Mouse (Mus musculus) B cell, adult 2 months (primary cell): Measurements from ENCODE around the gene Ess2.

Experiments used
- DNase-seq, 2 experiments: peaks; one replicate each; pipeline ENCODE4 v3.0.0; 2022

Ess2 gene

DNA sequence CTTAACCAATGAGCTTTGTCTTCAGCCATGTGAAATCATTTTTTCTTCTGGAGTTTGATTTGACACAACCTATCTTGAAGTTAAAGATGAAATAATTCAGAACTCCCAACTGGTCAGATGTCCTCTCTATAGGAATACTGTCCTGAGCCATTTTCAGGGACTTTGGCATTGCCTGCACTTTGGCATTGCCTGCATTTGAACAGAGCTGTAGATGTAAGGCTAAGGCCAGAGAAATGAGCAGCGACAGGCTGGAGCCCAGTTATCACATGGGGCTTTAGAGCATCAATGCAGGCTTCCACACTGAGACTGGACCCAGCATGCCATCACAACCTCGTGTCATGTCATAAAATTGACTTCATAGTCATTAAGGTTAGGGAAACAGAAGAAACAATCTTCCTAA is 57.9 kb downstream of the Ess2 start:
- no peak for DNase-seq

DNA sequence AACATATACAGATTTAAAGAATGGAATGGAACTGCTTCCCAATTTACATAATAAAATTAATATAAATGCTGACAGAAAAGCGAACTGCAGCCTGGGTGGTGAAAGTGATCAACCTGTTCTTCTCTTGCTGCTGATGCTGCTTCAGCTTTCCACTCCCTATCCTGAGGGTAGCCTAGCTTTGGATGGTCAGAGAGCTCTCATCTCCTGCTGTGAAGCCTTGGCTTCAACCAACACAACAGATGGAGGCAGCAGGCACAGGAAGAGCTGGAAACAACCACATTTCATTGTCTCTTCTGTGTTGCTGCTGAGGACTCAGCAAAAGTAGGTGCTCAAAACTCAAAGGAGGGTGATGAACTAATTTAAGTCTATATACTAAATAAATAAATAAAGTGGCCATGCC is 59.3 kb downstream of the Ess2 start:
- no peak for DNase-seq

DNA sequence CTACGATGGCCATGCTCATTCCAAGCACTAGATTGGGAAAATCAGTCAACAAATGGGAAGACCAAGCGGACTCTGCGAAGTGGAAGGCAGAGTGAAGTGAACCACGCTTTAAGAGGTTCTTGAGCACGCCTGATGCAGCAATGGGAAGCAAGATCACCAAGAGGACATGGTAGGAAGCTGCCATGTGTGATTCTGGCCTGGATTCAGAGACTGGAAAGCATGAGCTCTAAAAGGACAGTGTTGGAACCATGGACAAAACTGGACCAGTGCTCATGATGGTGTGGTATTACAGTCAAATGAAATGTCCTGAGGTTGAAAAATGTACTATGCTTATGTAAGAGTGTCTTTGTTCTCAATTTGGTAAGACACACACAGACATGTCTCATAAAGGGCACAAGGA is 59.8 kb downstream of the Ess2 start:
- DNase-seq: no peak
